ENCODE assay signal across 8 mouse cellular contexts in genomic region chr1:43934416-43934810, GRCm38 (mm10). TPM values are rescaled to one million over a fixed set of nuclear protein-coding genes. Genes with fewer than 3 reads are reported as not detected.
DNase-seq lines count a peak whose midpoint lies in the region; ATAC-seq and TF ChIP-seq lines count a peak whose summit lies in the region.

No protein-coding gene starts in this region.

- no peaks in the 10 kb centered on the region for H3K9me3 ChIP-seq in heart, embryonic 13.5 days
- H3K9me3 ChIP-seq in ES-Bruce4 (replicated peaks; ENCODE audit: control insufficient read depth, insufficient read depth, low read length, poor library complexity, severe bottlenecking) = no peaks in the 10 kb centered on the region
- H3K9me3 ChIP-seq in forebrain, embryonic 14.5 days (replicated peaks; ENCODE audit: control insufficient read depth, low read length) = no peaks in the 10 kb centered on the region

- H3K27me3 ChIP-seq in heart, embryonic 13.5 days (replicated peaks) = no peaks in the 10 kb centered on the region
- H3K27me3 ChIP-seq in ES-Bruce4 (ENCODE audit: control insufficient read depth, insufficient read depth, low read length, poor library complexity, severe bottlenecking) = no peaks in the 10 kb centered on the region
- H3K27me3 ChIP-seq in forebrain, embryonic 14.5 days (replicated peaks; ENCODE audit: control insufficient read depth, insufficient read depth, low read length) = no peaks in the 10 kb centered on the region

- TF ChIP-seq CTCF in ES-Bruce4 (IDR thresholded peaks at IDR 0.05; ENCODE audit: low read depth, low read length) = no peak

- TF ChIP-seq EP300 in ES-Bruce4 (IDR thresholded peaks at IDR 0.05; ENCODE audit: insufficient read depth, low read depth, low read length) = no peak

- peak overlapping the region; percentile 97 for H3K9ac ChIP-seq in heart, embryonic 13.5 days
- H3K9ac ChIP-seq in ES-Bruce4 (ENCODE audit: low read depth, poor library complexity, severe bottlenecking) = peak overlapping the region; percentile 89
- peak overlapping the region; percentile 96 for H3K9ac ChIP-seq in forebrain, embryonic 14.5 days (ENCODE audit: low read length)

- no peak for DNase-seq in heart, postnatal 36 days
- peak; percentile 20 for DNase-seq in forebrain, embryonic 14.5 days (ENCODE audit: low spot score)
- no peak for DNase-seq in left cerebral cortex, adult 11 months (ENCODE audit: low spot score)
- DNase-seq in retina, embryonic 14.5 days (ENCODE audit: low spot score) = no peak
- DNase-seq in layer of hippocampus, adult 18-20 months (ENCODE audit: low spot score in 2 of 2) = no peak

- peak overlapping the region; percentile 99 for H3K4me3 ChIP-seq in heart, embryonic 13.5 days
- H3K4me3 ChIP-seq in ES-Bruce4 (ENCODE audit: low read depth, low read length) = peak overlapping the region; percentile 80
- H3K4me3 ChIP-seq in forebrain, embryonic 14.5 days (ENCODE audit: low read depth, low read length) = peak overlapping the region; percentile 83
- H3K4me3 ChIP-seq in macrophage (ENCODE audit: inconsistent target) = peak overlapping the region; percentile 80

- no peaks in the 10 kb centered on the region for H3K36me3 ChIP-seq in heart, embryonic 13.5 days
- H3K36me3 ChIP-seq in ES-Bruce4 (ENCODE audit: control insufficient read depth, insufficient read depth, low read length, poor library complexity, severe bottlenecking) = no peaks in the 10 kb centered on the region
- H3K36me3 ChIP-seq in forebrain, embryonic 14.5 days (ENCODE audit: control insufficient read depth, insufficient read depth, low read length) = no peaks in the 10 kb centered on the region
- no peaks in the 10 kb centered on the region for H3K36me3 ChIP-seq in macrophage (ENCODE audit: inconsistent target)

- H3K79me2 ChIP-seq in macrophage (ENCODE audit: inconsistent target) = peaks cover 53% of the 10 kb centered on the region

- 2% methylated on average over 17 of the region's 17 CpGs for WGBS in heart, embryonic 13.5 days
- WGBS in forebrain, embryonic 14.5 days = 2% methylated on average over 17 of the region's 17 CpGs
- WGBS in macrophage (ENCODE audit: missing documents) = 0% methylated on average over 16 of the region's 17 CpGs

- H3K4me2 ChIP-seq in heart, embryonic 13.5 days = peak overlapping the region; percentile 77
- H3K4me2 ChIP-seq in forebrain, embryonic 14.5 days (ENCODE audit: low read length) = peak overlapping the region; percentile 57

- intact Hi-C loops in heart, postnatal 36 days (cut with DNase I) = loop anchor here (5.0 to 10.0 kb wide), 2 partner anchors 107 to 170 kb away; partner anchors contain the start of genes Tex30 and Uxs1

- H3K4me1 ChIP-seq in heart, embryonic 13.5 days = peaks cover 16% of the 10 kb centered on the region
- H3K4me1 ChIP-seq in ES-Bruce4 (ENCODE audit: control insufficient read depth, insufficient read depth, low read length) = no peaks in the 10 kb centered on the region
- H3K4me1 ChIP-seq in forebrain, embryonic 14.5 days (ENCODE audit: control insufficient read depth, insufficient read depth, low read length) = peaks cover 8% of the 10 kb centered on the region

- peak overlapping the region; percentile 95 for H3K27ac ChIP-seq in heart, embryonic 13.5 days (replicated peaks)
- H3K27ac ChIP-seq in ES-Bruce4 (ENCODE audit: insufficient read depth, low read length) (no peak overlapping the region), macrophage (peak overlapping the region; percentile 87)
- peak overlapping the region; percentile 90 for H3K27ac ChIP-seq in forebrain, embryonic 14.5 days (ENCODE audit: low read depth, low read length)

- ATAC-seq in heart, embryonic 13.5 days (ENCODE audit: extremely low read depth, insufficient number of reproducible peaks, low FRiP score, low TSS enrichment) = no peak
- ATAC-seq in forebrain, embryonic 14.5 days = no peak

- TF ChIP-seq POLR2A in ES-Bruce4 (IDR thresholded peaks at IDR 0.05; ENCODE audit: insufficient read depth, low read length) = no peak

RNA-seq across cellular contexts. Expression of gene Tpp2, which starts 1.0 kb away (rescaled TPM):
- polyA plus RNA-seq in heart, embryonic 13.5 days (2015; fragmentation: Nextera tagmentation; extraction: Ambion mirVana) = 45.8 and 47.5 TPM in 2 replicates
- total RNA-seq in heart, postnatal 36 days (2021) = 10 to 100 TPM; 42.1 to 48.1 TPM
- 109 and 116 TPM in 2 replicates for polyA plus RNA-seq in ES-Bruce4 (2011; ENCODE audit: insufficient read depth, insufficient read length, low read depth, missing spikeins)
- 45.1 and 53.3 TPM in 2 replicates for polyA plus RNA-seq in forebrain, embryonic 14.5 days (2014; fragmentation: Nextera tagmentation; extraction: Ambion mirVana)
- total RNA-seq in macrophage (2018; cell fraction: chromatin; rRNA removed) = 100 to 1,000 TPM; 139 to 240 (median 179) TPM
- 10 to 100 TPM; 29.9 to 46.3 (median 38.3) TPM for total RNA-seq in macrophage (2018; cell fraction: cytosol; rRNA removed)
- 100 to 1,000 TPM in 19 of 26 experiments, 10 to 100 TPM in 7; 84.6 to 139 (median 112) TPM for total RNA-seq in macrophage (2018; cell fraction: nucleus; rRNA removed)
- 34.3 to 46.0 TPM (median 42.9 TPM) in 3 replicates for polyA plus RNA-seq in macrophage (2018)
- total RNA-seq in layer of hippocampus, adult 18-20 months (2021) = 10 to 100 TPM; 44.9 to 46.4 TPM
